Mouse (Mus musculus) embryonic stem cell, embryonic (primary cell): Measurements from ENCODE around the gene Gfod1.

Experiments used
- CTCF ChIA-PET, 4 experiments: fragments of 300-600 bp in 2 of 4; fragments of 350-600 bp in 2 of 4; sonication (Branson Sonifier 250); formaldehyde crosslinking; loops; one replicate each; lab custom pipeline; 2022; ENCODE audit warnings: inconsistent platforms in 2 of 4; lab: Charles Lee
- POLR2A ChIA-PET, 4 experiments: fragments of 300-600 bp in 2 of 4; fragments of 350-600 bp in 2 of 4; sonication (Branson Sonifier 250); formaldehyde crosslinking; loops; one replicate each; lab custom pipeline; 2022; ENCODE audit warnings: antibody characterized with exemption in 4 of 4, inconsistent platforms in 1 of 4; lab: Charles Lee

The Gfod1 gene

DNA sequence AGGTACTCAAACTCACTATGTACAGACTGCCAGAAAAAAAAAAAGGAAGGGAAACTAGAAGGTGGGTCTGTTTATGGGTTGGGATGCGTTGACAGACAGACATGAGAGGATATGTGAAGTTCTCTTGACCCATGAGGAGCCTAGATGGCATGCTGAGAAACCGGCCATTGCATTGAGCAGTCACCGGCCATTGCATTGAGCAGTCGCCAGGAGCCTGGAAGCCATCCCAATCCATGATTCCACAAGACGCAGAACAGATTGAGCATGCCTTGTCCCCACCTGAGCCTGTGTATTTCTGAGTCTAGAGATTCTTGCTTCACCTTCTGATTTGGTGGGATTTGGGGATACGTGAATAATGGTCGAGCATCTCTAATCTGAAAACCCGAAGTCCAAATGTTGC lies 110.0 kb downstream of the Gfod1 start:
- ChIA-PET POLR2A (interaction anchor here in 2 of 4 experiments (0.5 to 1.6 kb wide), 3 partner anchors 10 to 28 kb away, joined by 3 to 12 read pairs (median 7); no protein-coding TSS in a partner anchor), CTCF (interaction anchor here in 1 of 4 experiments (0.7 kb wide), 1 partner anchor 11 kb away, joined by 3 read pairs; no protein-coding TSS in a partner anchor)

DNA sequence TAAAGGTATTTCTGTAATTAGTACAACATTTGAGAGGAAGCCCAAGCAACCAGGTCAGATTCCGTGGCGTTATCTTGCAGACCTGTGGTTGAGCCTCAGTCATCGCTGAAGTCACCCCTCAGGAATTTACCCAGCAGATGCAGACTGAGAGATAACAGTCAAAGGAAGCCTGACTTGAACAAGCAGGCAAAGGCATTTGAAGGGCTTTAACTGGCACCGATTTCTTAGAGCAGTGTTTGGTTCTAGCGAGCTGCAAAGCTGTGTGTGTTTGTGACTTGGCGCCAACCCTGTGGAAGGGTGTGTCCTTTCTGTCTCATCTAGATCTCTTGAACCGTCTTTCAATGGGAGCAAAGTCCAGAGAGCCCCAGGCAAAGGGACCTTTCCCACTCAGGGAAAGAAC lies 110.7 kb downstream of the Gfod1 start:
- ChIA-PET CTCF (interaction anchor here in 1 of 4 experiments (0.7 kb wide), 1 partner anchor 12 kb away, joined by 3 read pairs; no protein-coding TSS in a partner anchor), POLR2A (no interaction called here)

DNA sequence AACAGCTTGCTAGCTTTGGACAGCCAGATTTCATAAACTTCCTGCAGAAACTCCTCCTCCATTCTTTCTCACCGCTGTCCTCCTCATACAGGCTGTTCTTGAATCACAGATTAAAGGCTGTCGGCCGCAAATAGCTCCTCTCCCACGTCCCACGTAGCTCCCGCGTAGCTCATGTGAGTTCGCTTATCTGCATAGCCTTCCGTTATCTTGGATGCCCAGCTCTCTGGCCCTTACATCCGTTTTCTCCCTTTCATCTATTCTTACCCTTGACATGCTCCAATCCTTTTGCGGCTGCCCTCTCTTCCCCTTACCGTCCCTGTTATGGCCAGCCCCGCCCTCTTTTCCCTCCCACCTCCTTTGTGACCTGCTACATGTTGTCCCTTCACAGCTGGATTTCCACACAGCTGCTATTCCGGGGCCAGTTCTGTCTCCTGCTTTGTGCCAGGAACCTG lies 112.2 kb downstream of the Gfod1 start:
- POLR2A ChIA-PET, result interaction anchor here in 2 of 4 experiments (1.0 to 1.4 kb wide), 7 partner anchors 8 to 207 kb away, joined by 3 to 6 read pairs (median 3); no protein-coding TSS in a partner anchor
- CTCF ChIA-PET, result interaction anchor here in 3 of 4 experiments (0.6 to 1.9 kb wide), 8 partner anchors 8 to 355 kb away, joined by 3 to 9 read pairs (median 4); no protein-coding TSS in a partner anchor

DNA sequence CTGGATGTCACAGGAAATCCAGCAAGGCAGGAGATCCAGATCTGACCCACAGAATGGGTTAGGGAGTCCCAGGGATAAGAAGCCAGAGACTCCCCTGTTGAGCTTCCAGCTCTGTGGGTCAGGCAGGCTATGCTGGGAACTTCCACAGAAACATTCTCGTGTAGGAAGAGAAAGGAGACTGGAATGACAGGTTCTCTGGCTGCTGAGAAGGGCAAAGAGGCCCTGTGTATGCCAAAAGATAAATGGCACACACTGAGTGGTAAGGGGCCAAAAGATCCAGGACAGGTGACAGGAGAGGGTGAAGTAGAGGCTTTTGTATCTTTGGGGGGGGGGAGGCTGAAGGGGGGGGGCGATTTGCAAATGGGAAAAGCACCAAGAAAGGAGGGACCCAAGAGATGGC lies 112.7 kb downstream of the Gfod1 start:
- ChIA-PET CTCF (interaction anchor here (0.6 to 1.9 kb wide), 6 partner anchors 8 to 375 kb away, joined by 3 to 9 read pairs (median 4); no protein-coding TSS in a partner anchor), POLR2A (interaction anchor here in 2 of 4 experiments (0.5 to 1.4 kb wide), 9 partner anchors 8 to 208 kb away, joined by 3 to 6 read pairs (median 3); partner anchors contain the start of gene Nol7 (in 1 of the 2))

DNA sequence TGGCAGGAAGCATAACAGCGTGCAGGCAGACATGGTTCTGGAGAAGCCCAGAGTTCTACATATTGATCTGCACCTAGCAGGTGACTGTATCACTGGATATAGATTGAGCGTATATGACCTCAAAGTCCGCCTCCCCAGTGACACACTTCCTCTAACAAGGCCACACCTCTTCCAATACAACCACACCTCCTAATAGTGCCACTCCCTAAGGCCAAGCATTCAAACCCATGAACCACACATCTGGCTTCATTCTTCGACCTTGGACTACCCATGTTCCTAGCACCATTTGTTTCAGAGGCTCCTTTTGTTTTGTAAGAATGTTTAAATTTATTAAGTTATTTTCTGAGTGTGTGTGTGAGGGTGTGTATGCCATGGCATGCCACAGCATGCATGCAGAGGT lies 116.2 kb downstream of the Gfod1 start:
- ChIA-PET POLR2A (interaction anchor here in 3 of 4 experiments (0.5 to 1.6 kb wide), 7 partner anchors 10 to 538 kb away, joined by 3 to 6 read pairs (median 3); no protein-coding TSS in a partner anchor), CTCF (interaction anchor here in 2 of 4 experiments (0.9 to 1.0 kb wide), 4 partner anchors 12 to 16 kb away, joined by 3 read pairs; partner anchors contain the start of gene Tbc1d7 (in 1 of the 2))

DNA sequence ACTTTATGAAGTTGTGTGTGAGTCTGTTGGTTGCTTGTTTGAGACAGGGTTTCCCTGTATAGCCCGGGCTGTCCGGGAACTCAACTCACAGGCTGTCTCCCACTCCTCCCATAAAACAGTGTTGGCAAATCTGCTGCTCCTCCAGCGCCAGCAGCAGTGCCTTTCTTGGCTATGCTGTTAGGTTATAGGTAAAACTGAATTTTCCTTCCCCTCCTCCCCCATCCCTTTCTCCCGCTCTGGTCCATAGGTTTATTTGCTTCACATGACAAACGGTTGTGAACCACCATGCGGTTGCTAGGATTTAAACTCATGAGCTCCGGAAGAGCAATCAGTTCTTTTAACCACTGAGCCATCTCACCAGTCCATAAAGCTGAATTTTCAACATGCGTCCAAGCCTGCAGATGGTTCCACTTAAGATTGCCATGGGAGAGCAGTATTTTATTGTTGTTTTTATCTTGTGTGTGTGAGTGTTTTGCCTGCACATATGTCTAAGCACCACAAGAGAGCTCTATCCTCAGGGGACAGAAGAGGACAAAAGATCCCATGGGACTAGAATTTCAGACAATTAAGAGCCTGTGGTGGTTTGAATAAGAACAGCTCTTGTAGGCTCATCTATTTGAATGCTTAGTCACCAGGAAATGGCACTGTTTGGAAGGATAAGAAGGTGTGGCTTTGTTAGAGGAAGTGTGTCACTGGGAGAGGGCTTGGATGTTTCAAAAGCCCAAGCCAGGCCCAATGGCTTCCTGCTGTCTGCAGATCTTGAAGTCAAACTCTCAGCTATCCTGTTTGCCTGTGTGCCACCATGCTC lies 120.5 kb downstream of the Gfod1 start:
- POLR2A ChIA-PET, result interaction anchor here in 2 of 4 experiments (0.5 to 4.2 kb wide), 38 partner anchors 8 to 432 kb away, joined by 3 to 24 read pairs (median 4); partner anchors contain the start of genes Nol7 (in 2 of the 2), Tbc1d7 (in 2 of the 2) and Rnf182 (in 1 of the 2)
- CTCF ChIA-PET, result interaction anchor here (0.5 to 5.3 kb wide), 23 partner anchors 9 to 622 kb away, joined by 3 to 46 read pairs (median 4); no protein-coding TSS in a partner anchor

DNA sequence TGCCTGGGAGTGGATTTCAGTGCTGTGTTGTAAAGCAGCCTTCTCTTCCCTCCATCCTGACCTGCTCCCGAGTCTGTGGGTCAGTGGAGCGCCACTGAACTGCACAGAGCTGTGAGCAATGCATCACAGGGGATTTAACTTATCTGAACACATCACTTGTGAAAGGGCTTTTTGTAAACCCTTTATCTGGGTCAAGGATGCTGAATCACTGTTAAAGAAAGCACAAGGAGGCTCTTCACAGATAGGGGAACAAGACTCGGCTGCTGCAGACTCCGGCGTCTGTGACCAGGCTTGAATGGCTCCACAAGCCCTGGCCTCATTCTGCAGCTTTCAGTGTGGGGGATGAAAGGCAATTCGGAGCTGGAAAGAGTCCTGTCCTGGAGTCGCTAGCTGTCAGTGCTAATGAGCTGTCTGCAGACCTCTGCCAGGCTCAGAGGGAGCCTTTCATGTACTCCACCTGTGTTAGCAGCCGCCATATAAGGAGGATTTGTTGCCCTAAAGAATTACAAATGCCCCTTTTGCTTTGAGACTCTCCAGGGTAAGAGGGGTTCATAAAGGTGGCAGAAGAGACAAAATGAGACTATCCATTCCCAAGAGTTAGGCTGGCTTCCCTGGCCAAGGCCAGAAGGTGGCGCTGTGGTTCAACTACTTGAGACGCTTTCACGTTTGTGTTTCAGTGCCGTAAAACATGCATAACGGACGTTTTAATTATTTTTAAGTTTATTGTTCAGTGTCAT lies 121.3 kb downstream of the Gfod1 start:
- ChIA-PET CTCF (interaction anchor here (0.5 to 5.3 kb wide), 18 partner anchors 10 to 512 kb away, joined by 3 to 46 read pairs (median 4); no protein-coding TSS in a partner anchor), POLR2A (interaction anchor here in 3 of 4 experiments (0.6 to 4.2 kb wide), 21 partner anchors 8 to 433 kb away, joined by 3 to 24 read pairs (median 4); partner anchors contain the start of genes Tbc1d7 (in 2 of the 3), Nol7 (in 1 of the 3) and Rnf182 (in 1 of the 3))

DNA sequence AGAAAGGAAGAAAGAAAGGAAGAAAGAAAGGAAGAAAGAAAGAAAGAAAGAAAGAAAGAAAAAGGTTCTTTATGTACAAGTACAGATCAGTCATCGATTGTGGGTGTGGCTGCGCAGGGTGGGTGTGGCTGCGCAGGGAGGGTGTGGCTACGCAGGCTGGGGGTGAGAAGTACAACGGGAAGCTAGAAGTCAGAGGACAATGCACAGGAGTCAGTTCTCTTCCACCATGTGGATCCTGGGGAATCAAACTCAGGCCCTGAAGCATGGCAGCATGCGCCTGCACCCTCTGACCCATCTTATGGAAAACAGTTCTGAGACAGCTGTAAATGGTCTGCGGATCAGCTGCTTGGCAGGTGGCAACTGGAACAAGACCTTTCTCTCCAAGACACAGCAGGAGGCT lies 122.9 kb downstream of the Gfod1 start:
- ChIA-PET POLR2A (interaction anchor here in 3 of 4 experiments (0.6 to 4.2 kb wide), 11 partner anchors 9 to 319 kb away, joined by 3 to 24 read pairs (median 4); partner anchors contain the start of genes Tbc1d7 (in 2 of the 3) and Nol7 (in 1 of the 3)), CTCF (interaction anchor here in 3 of 4 experiments (0.7 to 5.3 kb wide), 8 partner anchors 9 to 151 kb away, joined by 3 to 46 read pairs (median 4); no protein-coding TSS in a partner anchor)

DNA sequence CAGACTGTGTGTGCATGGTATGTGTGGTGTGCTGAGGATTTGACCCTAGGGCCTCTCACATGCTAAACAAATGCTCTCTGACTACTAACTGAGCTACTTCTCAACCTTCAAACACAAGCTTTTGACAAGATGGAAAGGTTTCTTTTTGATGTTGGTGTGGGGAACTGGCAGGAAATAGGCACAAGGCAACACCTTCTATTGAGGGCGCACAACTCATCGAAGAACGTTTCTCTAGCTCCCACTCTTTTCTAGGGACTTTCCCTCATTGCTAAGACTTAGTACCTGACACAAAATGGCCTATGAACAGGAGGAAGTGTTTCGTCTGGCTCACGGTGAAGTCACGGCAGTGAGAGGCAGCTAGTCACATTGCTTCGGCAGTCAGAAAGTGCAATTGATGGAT lies 126.7 kb downstream of the Gfod1 start:
- ChIA-PET CTCF (no interaction called here), POLR2A (interaction anchor here in 1 of 4 experiments (1.0 to 1.8 kb wide), 3 partner anchors 39 to 221 kb away, joined by 3 to 4 read pairs (median 4); partner anchors contain the start of gene Nol7)

DNA sequence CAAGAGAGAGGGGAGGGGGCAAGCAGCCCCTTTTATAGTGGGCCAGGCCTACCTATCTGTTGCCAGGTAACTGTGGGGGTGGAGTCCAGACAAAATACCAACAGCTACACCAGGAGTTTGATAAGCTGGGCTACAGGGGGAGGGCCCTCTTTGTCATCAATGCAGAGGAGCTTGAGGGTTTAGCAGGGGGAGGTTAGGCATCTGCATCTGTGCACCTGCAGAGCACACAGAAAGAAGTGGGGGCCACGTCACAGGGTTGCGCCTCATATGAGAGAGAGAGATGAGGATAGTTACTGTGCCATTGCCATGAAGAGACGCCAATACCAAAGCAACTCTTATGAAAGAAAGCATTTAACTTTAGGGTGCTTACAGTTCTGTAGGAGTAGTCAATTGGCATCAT lies 127.3 kb downstream of the Gfod1 start:
- POLR2A ChIA-PET, result interaction anchor here in 1 of 4 experiments (1.3 to 1.8 kb wide), 3 partner anchors 19 to 221 kb away, joined by 3 to 4 read pairs (median 4); partner anchors contain the start of gene Nol7
- CTCF ChIA-PET, result no interaction called here

DNA sequence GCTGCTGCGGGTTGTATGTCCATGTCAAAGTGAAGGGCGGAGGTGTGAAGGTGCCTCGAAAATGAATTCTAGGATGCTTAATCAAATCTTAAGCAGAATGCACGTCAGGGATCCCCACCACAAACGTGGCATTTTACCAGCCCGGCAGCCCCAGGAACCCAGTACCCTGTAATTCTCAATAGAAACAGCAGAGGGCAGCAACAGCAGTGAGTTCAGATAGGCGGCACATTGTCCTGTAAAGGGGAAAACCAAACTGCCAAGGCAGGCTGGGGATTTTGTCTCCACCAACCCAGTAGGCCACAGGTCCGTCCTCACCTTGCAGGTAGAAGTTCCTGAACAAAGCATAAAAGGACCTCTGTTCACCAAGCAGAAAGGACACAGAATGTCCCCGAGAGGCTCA lies 130.7 kb downstream of the Gfod1 start:
- POLR2A ChIA-PET, result interaction anchor here in 2 of 4 experiments (0.6 to 1.8 kb wide), 4 partner anchors 26 to 225 kb away, joined by 3 to 10 read pairs (median 3); partner anchors contain the start of gene Nol7 (in 2 of the 2)
- CTCF ChIA-PET, result interaction anchor here in 2 of 4 experiments (1.0 to 3.3 kb wide), 5 partner anchors 9 to 151 kb away, joined by 3 to 16 read pairs (median 7); no protein-coding TSS in a partner anchor

DNA sequence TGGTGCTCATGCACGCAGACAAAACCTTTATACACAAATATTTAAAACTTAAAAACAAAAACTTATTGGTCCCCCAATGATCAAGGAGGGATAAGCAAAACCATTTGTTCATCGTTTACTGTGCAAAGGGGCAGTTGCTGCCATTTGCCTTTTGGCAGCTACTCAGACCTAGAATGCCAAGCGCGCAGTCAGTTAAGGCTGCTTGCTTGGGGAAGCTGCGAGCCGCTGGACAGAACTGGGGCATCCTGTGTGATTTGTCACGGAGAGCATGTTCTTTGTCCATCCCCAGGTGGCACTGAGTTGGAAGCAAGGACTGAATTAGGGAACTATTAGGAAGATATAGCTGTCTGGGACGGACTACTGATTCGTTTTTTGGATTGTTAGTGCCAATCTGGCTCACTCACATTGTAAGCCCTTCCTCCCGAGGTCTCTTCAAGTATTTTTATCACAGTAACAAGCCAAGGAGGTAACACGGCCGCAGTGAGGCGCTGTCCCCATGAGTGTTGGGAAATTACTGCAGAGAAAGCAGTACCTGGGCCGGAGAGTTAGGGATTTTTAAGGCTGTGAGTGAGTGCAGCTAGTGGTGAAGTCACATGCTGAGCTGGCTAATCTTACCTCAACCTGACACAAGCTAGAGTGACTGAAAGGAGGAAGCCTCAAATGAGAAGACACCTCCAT lies 131.8 kb downstream of the Gfod1 start:
- ChIA-PET POLR2A (interaction anchor here in 3 of 4 experiments (0.6 to 2.6 kb wide), 20 partner anchors 10 to 230 kb away, joined by 3 to 24 read pairs (median 4); partner anchors contain the start of gene Nol7 (in 3 of the 3)), CTCF (interaction anchor here (0.7 to 3.3 kb wide), 21 partner anchors 9 to 535 kb away, joined by 3 to 16 read pairs (median 3); partner anchors contain the start of gene Nol7 (in 1 of the 4))

DNA sequence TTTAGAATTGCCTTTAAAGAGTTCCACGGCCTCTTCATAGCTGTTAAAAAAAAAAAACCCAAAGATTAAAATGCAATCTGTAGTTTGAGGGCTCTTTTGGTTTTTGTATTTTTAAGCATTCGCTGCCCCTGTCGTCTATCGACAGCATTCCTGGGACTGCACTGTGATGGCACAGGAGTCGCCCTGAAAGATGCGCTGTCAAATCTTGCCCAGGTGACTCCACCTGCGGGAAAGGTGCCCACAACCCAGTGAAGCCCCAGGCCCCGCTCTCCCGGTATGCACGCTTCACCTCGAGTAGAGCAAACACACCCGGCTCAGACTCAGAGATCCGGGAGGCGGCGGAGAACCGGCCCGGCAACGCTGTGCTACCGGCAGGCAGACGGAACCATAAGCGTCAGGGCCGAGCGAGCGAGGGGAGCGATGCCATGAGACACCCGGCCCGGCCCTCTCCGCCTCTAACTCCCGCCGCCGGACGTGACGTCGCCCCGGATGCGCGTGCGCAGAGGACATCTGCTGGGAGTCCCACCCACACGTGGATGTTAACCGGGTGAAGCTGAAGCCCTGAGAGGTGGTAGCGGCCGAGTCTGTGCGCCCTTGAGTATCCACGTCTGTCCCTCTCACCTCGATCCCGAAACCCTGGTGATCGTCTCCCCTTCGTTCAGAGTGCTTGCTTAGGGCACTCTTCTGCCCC lies 132.8 kb downstream of the Gfod1 start, which contains the start of gene Tbc1d7:
TSS of gene Tbc1d7 (minus strand) at position 482 of the 691 bp plus-strand sequence.
- CTCF ChIA-PET, result interaction anchor here in 3 of 4 experiments (0.6 to 3.3 kb wide), 13 partner anchors 12 to 412 kb away, joined by 3 to 16 read pairs (median 4); partner anchors contain the start of gene Nol7 (in 1 of the 3)
- POLR2A ChIA-PET, result interaction anchor here in 3 of 4 experiments (0.6 to 2.6 kb wide), 19 partner anchors 10 to 231 kb away, joined by 3 to 24 read pairs (median 4); partner anchors contain the start of gene Nol7 (in 3 of the 3)

DNA sequence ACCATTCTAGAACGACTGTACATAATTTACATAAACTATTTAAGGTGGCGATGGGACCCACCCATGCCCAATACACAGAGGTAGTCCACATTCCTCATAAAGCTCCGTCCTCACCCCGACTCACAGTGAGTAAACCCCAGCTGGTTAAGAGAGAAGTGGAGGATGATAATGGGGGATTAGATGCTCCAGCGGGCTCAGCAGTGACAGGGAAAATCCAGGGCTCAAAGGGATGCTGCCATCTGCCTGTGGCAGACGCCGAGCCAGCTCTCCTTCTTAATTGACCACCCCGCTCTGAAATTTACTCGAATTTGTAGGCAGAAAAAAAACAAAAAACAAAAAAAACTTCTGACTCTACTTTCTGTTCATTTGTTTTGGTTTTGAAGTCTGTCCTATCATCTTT lies 136.3 kb downstream of the Gfod1 start:
- ChIA-PET POLR2A (interaction anchor here in 2 of 4 experiments (0.6 to 1.6 kb wide), 3 partner anchors 12 to 352 kb away, joined by 3 to 4 read pairs (median 3); no protein-coding TSS in a partner anchor), CTCF (interaction anchor here in 2 of 4 experiments (0.6 to 1.0 kb wide), 3 partner anchors 209 to 629 kb away, joined by 5 to 7 read pairs (median 6); no protein-coding TSS in a partner anchor)

DNA sequence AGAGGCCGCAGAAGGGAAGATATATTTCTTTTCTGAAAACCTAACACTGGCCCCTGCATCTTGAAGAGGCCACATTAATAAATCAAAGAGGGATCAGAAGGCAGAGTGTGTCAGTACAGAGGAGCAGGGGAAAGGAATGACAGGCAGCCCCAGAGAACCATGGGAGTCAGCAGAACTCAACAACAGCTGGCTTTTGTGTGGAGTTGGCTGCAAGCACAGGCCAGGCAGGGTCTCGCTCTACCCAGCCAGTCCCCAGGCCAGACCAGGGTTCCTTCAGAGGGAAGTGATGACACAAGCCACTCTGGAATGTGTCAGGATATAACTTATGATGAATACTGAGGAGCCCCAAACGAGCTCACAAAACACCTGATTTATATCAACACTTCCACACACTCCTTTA lies 144.5 kb downstream of the Gfod1 start:
- ChIA-PET CTCF (no interaction called here), POLR2A (no interaction called here)

DNA sequence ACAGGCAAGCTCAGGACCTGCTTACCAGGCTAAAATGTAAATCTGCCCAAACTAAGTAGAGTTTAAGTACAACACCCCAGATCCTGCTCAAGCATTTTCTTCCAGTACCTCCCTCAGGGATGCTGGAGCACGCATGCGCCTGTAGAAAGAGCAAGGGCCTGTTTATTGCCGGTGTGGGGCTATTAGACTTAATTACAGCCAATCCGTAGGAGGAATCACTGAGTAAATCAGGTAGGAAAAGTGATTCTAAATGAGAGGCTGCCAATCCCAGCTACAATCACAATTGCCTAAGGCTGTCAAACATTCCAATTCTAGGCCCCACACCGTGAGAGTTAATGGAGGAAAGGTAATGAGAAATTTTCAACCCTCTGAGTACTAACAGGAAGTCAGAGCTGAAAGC lies 145.7 kb downstream of the Gfod1 start:
- CTCF ChIA-PET, result no interaction called here
- POLR2A ChIA-PET, result interaction anchor here in 2 of 4 experiments (0.7 to 1.3 kb wide), 2 partner anchors 11 to 21 kb away, joined by 3 to 6 read pairs; no protein-coding TSS in a partner anchor
